Mouse (Mus musculus) T-helper 2 cell (primary cell): ENCODE measurements at regions not wholly inside any gene's neighbourhood (a gene's known extent, or its start where the extent isn't known, plus 50 kb on each side); places are given as distances from the start of the nearest gene placed in this dataset.

Experiments used
- in situ Hi-C: fragments of 300-600 bp; cut with MboI, MseI; formaldehyde crosslinking; loops from one replicate; pipeline ENCODE4 v1.15.1; 2025; ENCODE audit warnings: high pct_unique_total_duplicates

DNA sequence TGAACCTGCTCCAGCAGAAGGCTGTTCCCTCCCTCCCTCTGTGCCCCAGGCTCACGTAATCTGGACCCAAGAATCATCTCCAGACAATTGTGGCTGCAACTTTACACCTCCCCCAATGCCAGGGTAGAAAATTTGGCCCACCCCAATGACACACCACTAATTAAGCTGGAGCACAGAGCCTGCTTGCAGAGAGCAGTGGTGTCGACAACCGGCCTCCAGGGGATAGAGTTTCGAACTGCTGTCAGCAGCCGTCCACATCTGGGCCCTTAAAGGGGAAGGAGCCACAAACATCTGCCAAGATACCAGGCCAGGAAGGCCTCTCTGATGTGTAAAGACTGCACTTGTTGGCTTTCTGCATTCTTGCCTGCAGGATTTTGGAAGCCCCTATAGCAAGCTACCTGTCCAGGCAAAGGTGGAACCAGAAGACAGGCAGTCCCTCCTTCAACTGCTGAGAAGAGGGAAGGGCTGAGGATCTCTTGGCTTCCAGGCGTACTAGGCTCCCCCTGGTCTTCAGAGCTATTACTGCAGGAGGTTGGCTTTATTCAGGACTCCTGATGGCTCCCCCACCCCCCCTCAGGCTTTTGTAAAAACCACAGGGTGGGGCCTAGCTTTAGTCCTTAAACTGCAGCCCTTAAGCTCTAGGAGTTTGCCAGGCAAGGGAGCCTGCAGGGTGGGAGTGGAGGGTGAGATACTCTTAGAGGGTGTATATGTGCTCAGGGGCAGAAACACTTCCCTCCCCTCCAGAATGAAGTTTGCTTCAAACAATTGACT lies 160.5 kb upstream of the Sox11 start:
- in situ Hi-C loops = no loop called here

DNA sequence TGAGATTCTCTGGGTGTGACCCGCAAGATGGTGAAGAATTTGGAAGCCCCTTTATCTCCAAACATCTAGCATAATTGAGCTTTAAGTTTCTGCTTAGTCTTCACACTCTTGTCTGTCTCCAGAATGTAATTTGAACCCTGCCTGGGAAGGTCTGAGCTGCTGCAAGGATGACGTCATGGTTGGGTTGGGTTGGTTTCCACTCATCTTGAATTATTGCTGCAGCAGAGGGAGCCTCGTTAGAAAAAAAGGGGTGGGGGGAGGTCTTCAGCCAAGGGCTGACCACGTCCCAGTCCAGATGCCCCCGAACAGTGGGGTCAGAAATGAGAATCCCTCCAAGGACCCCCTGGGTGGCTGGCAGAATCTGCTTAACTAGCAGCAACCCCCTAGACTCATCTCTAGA lies 158.1 kb upstream of the Sox11 start:
- in situ Hi-C loops = no loop called here

DNA sequence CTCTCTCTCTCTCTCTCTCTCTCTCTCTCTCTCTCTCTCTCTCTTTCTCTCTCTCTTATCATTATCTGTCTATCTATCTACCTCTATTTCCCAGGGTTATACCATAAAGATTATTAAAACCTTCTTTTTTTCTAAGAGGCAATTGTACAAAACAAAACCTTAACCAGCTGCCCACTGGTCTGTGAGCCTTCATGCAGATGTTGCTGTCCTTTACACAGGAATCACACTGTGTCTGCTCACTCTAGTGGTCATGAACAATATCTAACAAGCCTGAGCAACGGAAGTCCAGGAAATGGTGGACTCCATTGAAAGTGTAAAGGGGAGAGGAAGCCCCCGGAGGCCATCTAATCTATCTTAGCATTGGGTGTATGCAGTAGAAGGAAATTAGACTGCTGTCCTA lies 156.9 kb upstream of the Sox11 start:
- in situ Hi-C loops = no loop called here

DNA sequence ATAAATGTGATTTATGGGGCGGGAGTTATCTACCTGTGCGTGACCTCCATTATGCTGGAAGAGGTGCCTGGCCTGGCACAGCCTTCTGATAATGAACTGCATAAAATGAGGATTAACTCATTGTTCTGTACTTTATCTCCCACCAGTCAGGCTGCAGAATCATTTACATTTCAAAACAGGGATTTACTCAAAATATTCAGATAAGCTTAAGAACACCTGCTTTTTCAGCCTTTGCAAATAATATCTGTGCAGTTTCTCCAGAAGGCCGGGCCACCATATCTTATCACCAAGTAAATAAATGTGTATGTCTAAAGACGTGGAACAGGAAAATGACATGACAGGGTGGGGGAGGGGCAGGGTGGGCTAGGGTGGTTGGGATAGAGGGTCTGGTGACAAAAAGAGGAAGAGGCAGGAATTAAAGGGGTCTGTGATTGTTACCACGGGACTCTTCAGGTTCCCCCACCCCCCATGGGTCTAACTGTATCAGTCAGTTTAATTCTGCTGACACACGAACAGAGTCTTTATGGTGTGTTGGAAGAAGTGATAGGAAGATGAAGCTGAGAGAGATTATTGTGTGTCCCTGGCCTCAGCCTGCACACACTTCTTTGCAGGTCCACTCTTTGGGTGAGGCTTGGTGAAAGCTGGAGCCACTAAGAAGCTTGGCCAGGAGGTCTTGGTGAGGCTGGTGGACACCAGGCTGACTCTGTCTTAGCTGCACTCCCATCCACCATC lies 154.6 kb upstream of the Sox11 start:
- in situ Hi-C loops = no loop called here

DNA sequence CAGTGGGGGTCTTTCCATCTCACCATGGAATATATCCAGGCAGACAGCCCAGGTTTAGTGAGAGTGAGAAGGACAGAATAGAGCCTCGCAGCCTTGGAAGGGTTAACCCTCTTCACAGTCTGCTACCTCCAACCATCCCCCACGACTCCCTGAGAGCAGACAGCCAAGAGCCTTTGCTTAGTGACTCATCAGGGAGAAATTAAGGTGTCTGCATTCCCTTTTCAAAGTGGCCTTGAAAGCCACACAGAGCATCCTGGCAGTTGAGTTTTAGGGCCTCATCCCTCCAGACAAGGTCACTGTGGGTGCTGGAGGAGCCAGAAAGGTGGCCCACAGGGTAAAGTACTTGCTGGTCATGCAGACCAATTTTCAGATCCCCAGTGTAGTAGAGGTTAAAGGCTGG lies 149.9 kb upstream of the Sox11 start:
- in situ Hi-C loops = no loop called here

DNA sequence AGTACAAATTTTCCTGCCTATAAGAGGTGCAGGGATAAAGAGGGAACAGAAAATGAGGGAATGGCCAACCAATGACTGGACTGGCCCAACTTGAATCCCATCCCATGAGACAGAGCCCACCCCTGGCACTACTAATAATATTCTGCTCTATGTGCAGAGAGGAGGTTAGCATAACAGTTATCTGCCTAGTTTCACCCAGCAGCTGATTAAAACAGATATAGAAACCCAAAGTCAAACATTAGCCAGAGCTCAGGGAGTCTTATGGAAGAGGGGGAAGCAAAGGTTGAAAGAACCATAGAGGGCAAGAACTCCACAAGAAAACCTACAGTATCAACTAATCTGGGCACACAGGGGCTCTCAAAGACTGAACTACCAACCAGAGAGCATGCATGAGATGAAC lies 138.9 kb upstream of the Sox11 start:
- in situ Hi-C loops = no loop called here

DNA sequence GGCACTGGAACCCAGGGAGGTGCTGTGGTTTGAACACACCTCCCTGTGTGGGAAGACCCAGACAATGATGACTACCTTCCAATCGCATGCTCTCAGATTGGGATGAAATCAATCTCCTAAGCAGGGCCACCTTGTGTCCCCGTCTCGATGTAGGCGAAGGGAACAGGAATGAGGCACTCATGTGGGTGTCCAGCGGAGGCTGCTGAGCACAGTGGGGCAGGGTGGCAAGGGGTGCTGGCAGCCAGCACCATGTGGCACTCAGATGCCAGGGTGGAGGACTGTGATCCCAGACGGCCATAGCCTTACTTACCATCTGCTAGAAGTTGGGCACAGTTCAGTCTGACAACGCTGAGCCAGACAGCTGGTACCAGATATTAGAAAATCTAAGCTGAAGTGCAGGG lies 137.2 kb upstream of the Sox11 start:
- in situ Hi-C loops = no loop called here

DNA sequence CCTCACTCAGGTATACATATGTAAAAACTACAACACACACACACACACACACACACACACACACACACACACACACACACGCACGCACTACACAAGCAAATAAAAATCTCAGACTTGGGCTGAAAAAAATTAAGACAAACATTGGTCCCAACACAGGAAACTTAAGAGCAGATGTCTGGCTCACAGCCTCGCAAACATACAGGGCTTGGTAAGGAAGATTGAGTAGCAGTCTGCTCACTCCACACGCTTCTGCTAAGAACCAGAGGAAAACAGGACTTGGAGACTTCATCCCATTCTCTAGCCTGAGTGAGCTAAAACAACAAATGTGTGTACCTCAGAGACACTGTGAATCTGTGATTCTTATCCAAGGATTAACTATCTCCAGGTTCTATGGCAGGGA lies 132.3 kb upstream of the Sox11 start:
- in situ Hi-C loops = loop anchor here (5.0 kb wide), 1 partner anchor 48 kb away; no protein-coding TSS in a partner anchor

DNA sequence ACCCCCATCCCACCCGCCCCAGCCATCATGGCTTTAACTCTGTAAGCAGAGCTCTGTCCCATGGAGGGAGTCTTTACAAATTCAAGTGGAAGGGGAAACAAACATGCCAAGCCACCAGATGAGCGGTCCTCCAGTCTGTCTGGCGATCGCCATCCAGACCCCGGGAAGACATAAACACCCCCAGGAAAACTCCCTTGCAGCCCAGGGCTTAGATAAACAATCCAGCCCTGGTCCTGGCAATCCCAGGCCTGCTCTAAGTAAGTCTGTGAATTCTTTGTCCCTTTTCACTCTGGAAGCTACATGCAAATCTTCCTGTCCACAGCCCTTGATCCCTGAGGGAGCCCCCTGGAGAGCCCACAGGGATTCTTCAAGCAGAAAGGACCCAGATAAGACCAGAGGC lies 129.2 kb upstream of the Sox11 start:
- in situ Hi-C loops = loop anchor here (5.0 kb wide), 1 partner anchor 51 kb away; no protein-coding TSS in a partner anchor

DNA sequence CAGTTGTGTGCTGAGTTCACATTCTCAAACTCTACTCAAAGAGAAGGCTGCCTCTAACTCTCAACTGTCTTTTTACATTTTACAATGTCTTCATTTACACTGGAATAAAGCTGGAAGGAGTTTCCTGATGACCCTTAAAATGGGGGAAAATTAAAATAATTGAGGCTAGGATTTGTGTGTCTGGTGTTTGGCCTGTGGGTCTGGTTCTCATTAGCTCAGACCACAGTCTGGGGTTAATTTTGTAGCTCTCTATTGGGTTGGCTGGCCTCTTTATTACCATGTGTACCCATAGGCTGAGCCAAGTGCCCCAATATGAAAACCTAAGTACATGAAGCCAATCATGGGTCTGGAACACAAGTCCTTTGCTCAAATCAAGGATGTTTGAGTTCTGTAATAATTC lies 128.0 kb upstream of the Sox11 start:
- in situ Hi-C loops = loop anchor here (5.0 kb wide), 1 partner anchor 52 kb away; no protein-coding TSS in a partner anchor

DNA sequence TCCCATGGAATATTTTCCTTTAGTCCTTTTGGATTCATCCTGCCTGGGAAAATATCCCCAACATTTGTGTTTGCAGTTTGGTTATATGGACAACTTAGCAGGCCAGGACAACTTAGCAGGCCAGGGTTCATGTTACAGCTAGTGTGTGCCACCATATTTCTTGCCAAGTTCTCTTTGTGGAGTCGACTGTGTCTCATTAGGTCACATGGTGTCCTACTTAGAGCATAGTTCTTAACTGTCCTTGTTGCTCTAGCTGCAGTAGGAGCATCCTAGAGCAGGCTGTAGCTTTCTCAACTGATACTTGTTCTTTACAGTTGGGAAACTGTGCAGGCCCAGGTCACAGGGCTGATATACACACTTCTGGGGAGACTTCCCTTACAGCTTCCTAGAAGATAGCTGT lies 126.4 kb upstream of the Sox11 start:
- in situ Hi-C loops = no loop called here

DNA sequence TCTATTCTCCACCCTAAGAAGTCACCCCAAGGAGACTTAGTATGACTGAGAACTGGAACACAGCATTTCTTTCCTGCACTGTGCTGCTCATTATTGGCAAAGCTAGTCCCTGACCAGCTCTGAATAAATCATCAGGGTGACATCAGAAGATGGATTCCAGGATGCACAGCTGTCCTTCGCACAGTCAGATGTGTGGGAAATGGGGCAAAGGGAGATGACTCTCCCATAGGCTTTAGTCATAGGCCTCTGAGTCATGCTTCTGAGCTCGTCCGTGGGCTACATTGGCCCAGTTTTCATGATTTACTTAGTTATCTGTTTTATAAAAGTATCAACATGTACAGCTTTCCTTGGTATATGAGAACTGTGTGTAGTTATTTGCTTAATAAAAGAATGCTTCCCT lies 125.8 kb upstream of the Sox11 start:
- in situ Hi-C loops = no loop called here

DNA sequence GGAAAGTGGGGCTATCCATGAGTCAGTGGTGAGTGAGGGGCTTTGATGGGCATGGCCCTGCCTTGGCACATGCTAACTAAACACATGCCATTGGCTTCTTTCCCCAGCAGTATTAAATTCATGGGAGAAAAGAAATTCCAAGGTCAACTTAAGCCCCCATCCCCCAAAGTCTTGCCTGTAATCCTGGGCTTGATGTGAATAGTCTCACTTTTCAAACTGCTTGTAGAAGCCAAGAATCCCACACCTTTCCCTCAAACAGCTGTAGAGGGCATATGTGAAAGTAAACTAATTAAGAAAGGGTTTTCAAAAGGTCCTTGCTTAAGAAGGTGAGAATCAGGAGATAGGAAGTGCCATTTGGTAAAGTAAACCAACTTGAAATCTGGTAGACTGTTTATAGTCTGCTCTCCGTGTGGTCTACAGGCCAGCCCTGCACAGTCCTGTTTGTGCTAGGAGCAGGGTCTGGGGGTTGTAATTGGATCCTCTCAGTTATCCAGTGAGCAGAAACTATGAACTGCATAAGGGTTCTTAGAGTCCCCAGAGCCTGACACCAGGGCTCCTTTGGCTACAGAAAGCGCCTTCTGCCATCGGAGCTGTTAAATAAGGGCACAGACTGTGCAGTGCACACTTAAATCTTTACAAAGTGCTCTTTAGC lies 123.3 kb upstream of the Sox11 start:
- in situ Hi-C loops = no loop called here

DNA sequence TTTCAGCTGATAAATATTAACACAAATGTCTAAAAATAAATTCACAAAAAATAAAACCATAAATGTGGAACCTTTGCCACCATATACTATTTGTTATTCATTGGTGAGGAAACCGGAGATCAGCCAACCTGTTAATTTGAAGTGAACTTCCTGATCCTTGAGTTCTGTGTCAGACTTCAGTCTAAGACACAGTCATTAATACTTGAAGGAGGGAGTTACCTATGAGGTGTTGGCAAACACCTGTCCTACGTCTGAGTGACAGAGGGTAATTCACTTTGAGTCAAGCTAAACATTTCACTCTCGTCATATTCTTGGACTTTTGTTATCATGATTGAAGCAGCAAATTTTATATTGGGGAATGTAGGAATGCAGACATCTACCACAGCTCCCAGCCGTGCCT lies 116.3 kb upstream of the Sox11 start:
- in situ Hi-C loops = no loop called here

DNA sequence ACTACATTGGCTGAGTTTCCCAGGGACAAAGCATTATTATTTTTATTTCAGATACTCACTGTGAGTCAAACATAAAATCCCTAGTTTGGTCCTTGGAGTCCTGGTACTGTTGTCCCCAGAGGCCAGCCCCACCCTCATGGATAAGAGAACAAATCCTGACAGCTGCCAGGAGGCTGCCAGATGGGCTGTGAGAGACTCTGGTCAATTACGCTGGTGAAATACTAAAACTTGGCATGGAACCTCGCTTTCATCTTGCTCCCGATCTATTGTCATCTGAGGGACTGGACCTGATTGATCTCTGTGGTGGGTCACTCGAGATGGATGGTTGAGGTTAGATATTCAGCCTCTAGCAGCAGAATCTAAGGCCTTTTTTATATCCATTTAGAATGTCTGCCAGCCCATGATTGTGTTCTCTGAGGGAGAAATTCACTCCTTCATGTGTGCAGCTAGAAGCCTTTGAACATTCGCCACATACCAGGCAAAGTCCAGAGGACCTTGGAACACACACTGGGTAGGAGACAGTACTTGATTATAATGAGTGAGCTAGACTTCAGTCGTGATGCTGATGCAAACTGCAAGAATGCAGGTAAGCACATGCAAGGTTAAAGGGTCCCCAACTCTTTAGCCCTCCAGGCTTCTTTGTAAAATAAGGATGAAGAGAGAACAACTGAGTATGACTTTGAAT lies 95.4 kb upstream of the Sox11 start:
- in situ Hi-C loops = no loop called here

DNA sequence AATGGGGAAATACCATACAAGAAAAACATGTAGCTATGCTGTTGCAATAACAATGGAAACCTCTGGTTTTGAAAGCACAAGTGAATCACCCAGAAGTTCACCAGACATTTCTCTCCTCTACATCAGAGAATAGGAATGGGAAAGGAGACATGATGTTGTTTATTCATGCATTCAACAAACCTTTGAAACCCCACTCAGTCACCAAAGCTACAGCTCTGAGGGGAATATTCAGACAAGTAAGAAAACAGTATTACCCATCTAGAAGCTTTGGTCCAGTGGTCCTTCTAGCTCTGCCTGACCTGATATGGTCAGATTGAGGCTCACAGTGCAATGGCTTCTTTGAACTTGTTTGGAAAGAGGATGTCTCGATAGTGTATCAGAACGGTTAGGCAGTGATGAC lies 89.0 kb upstream of the Sox11 start:
- in situ Hi-C loops = no loop called here

DNA sequence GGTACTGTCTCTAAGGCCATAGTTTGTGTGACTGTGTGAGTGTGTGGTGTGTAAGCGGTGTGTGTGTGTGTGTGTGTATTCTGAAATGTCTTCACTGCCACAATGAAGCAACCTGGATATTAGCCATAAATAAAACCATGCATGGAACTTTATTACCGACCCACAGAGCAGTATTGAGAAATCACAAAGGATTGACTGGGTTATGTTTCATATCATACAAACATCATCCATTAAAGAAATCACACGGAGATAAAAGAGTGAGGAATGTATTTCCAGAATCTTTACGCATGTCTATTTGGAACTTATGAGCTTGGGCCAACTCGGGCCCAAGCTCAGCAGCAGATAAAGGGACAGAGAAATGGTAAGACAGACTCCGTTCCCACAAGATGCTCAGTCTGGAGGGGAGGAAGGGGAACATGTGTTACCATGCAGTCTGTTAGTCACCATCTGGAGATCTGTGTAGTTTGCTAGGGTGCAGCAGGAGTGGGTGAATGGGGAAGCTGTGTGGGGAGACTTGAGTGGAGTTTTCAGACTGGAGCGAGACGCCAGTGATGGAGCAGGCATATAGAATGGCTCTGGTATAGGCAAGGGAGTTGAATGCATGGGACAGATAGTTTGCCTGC lies 75.1 kb upstream of the Sox11 start:
- in situ Hi-C loops = no loop called here

DNA sequence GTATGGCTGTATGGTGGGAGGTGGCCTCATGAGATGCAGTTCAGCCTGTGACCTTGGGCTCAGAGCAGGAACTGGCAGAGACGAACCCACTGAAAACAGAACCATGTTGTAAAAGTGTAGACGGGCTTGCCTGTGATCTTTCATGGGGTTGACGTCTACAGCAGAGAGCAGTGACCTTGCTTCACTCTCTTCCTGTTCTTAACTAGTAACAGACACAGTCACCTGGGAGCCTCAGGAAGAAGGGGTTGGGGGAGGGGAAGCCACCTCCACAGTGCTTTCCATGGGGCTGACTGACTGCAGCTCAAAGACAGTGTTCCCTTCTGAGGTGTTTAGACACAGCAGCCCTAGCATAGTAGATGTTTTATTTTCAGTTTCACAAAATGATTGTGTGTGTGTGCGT lies 68.2 kb upstream of the Sox11 start:
- in situ Hi-C loops = no loop called here

DNA sequence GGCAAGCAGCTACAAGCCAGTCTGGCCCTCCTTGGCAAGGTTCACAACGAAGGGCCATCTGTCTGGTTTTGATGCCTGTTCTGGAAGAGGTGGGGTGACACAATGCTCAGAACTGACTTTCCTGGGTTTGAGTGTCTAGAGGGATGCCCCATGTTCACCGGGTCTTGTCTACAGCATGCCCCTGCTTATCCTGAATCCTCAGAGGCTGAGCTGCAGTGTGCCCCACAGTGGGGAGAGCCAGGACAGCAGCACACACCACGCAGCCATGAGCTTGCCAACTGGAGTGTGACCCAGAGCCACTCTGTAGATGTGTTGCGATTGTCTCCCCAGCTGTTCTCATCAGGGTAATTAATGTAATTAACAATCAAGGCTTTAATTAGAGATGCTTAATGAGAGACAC lies 66.1 kb upstream of the Sox11 start:
- in situ Hi-C loops = no loop called here

DNA sequence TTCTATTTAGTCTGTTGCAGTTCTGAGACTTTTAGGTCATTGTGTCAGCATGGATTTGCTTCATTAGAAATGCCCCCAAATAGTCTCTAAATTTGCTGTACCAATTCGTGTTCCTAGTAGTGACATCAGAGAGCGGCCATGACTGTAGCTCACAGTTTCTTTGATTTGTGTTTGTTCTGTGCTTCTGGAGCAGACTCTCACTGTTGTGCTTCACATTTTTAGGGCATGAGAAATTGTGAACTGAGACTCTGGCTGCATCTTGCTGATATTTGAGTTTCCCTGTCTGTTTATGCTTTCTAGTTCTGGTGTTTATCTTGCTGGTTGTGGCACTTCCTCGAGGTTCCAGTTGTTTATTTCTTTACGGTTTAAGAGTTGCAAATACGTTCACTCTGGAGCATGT lies 57.0 kb upstream of the Sox11 start:
- in situ Hi-C loops = no loop called here
